Mouse (Mus musculus) lung, postnatal 0 days (tissue): Measurements from ENCODE around the gene Adgrg3.

Experiments used
- CTCF ChIP-seq: IDR thresholded peaks from 2 replicates; pipeline ENCODE4 v1.5.1; 2016; ENCODE audit warnings: antibody characterized with exemption, mild to moderate bottlenecking
- EP300 ChIP-seq: IDR thresholded peaks from 2 replicates; pipeline ENCODE4 v1.6.1; 2016; ENCODE audit warnings: antibody characterized with exemption, mild to moderate bottlenecking, control low read depth

GRCm38 (mm10) chr8:94987553-94987952, 29.9 kb upstream of the Adgrg3 start:
- TF ChIP-seq CTCF: no peak
- TF ChIP-seq EP300: no peak
